Mouse (Mus musculus): ENCODE data around the gene Rpl6.
"Not testable (repeated sequence)": the region's sequence is repeated elsewhere in the genome, so short reads cannot be mapped to it uniquely, and the experiment has no call there.

Rpl6 gene

DNA sequence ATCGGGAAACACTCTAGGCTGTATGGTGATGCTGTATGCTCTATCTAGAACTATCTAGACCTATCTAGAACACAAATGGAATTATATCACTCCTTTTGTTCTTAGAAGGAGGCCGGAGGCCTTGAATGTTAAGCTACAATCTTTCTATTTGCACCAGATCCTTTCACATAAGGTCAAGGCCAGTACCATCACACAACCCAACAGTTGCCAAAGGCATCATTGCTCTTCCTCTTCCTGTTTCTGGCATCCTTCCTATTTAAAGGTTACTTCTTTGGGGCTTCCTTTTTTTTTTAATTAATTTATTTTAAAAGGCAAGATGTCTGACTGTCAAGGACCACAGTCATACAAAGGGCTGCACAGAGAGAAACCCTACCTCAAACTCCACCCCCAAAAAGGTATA lies 6.9 kb upstream of the Rpl6 start:
- no peak for DNase-seq

GRCm38 (mm10) chr5:121198376-121198775 lies 5.9 kb upstream of the Rpl6 start:
- no peak for DNase-seq

DNA sequence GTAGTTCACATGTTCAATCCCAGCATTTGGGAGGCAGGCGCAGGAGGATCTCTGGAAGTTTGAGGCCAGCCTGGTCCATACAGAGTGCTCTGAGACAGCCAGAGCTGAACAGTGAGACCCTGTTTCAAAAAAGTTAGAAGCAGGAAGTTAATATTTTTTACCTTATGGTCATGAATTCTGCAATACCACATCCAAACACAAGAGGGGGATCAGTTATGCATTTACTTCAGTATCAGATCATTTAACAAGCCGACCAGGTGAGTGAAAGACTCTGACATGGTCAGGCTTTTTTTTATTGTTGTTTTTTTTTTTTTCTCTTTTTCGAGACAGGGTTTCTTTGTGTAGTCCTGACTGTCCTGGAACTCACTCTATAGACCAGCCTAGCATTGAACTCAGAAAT lies 2.5 kb upstream of the Rpl6 start:
- DNase-seq, result no peak

- no peak for DNase-seq
Observed at GRCm38 (mm10) chr5:121202467-121202866, 1.8 kb upstream of the Rpl6 start.

GRCm38 (mm10) chr5:121205537-121206130 lies 1.4 kb downstream of the Rpl6 start:
- not testable (repeated sequence) for DNase-seq

GRCm38 (mm10) chr5:121206540-121206939 lies 2.3 kb downstream of the Rpl6 start:
- no peak for DNase-seq

DNA sequence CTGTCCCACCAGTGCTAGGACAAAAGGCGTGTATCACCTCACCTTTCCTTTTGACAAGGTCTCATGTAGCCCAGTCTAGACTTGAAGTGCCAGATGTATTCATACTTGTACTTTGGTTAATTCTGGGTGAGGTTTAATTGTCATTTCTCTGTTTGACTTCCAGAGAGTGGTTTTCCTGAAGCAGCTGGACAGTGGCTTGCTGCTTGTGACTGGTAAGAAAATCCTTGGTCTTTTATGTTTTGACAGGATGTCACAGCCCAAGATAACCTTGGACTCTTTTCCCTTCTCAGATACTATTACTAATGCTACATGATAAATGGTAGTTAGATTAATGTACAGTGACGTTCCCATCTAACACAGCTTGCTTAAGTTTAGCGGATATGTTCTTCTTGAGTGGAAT lies 2.7 kb downstream of the Rpl6 start:
- DNase-seq, result no peak

DNA sequence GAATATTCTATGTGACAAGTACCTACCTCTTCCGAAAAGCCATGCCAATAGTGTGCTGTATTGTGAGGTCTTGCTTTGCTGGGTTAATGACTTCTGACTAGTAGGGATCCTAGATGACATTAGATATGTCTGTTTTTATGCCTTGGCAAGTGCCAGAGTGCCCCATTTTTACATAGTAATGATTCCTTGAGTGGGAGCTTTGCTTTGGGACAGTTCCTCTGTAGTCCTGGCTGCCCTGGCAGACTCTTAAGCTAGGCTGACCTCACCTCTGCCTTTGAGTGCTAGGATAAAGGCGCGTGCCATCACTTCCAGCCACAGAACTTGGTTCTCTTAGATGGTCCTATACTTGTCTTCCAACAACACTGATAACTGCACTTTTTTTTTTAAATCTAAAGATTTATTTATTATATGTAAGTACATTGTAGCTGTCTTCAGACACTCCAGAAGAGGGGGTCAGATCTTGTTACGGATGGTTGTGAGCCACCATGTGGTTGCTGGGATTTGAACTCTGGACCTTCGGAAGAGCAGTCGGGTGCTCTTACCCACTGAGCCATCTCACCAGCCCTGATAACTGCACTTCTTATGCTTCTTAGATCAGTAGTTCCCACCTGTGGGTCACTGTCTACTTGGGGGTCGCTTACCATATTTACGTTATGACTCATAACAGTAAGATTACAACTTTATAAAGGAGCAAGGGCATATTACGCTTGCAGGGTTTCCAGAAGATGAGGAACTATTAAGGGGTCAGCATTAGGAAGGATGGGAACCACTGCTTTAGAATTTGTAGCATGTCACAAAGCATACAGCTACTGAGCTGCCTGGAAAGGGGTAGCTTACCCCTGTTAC lies 5.7 kb downstream of the Rpl6 start:
- no peak for DNase-seq

- DNase-seq, result no peak
Observed at GRCm38 (mm10) chr5:121210601-121210924, 6.3 kb downstream of the Rpl6 start.

GRCm38 (mm10) chr5:121212108-121212507 lies 7.8 kb downstream of the Rpl6 start:
- no peak for DNase-seq

- no peak for DNase-seq
Observed at GRCm38 (mm10) chr5:121214707-121215106, 10.4 kb downstream of the Rpl6 start.

DNA sequence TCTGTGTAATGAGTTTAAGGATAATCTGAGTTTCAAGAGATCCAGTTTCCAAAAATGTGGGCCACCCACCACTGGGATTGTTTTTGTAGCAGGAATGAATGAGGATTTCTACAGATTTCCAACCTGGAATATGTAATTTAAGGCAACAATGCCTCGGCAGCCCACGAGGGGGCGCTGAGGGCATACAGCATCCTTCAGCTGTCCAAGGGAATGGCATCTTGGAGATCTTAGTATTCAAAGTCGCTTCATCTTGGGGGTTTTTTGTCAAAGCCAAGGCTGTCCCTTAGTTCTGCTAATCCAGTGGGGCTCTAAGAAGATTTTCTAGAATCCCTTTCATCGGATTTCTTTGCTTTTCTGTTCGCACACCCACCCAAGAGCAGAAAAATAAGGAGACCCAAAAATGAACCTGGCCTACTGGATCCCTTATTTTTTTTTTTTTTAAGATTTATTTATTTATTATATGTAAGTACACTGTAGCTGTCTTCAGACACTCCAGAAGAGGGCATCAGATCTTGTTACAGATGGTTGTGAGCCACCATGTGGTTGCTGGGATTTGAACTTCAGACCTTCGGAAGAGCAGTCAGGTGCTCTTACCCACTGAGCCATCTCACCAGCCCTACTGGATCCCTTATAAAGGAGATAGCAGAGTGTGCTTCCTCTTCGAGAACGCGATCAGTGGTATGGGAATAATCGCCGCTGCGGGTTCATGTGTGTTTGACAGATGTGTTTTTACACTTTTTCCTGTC lies 11.3 kb downstream of the Rpl6 start:
- DNase-seq, result peak; percentile 84

- DNase-seq, result no peak
Observed at GRCm38 (mm10) chr5:121216126-121216446, 11.8 kb downstream of the Rpl6 start.

DNA sequence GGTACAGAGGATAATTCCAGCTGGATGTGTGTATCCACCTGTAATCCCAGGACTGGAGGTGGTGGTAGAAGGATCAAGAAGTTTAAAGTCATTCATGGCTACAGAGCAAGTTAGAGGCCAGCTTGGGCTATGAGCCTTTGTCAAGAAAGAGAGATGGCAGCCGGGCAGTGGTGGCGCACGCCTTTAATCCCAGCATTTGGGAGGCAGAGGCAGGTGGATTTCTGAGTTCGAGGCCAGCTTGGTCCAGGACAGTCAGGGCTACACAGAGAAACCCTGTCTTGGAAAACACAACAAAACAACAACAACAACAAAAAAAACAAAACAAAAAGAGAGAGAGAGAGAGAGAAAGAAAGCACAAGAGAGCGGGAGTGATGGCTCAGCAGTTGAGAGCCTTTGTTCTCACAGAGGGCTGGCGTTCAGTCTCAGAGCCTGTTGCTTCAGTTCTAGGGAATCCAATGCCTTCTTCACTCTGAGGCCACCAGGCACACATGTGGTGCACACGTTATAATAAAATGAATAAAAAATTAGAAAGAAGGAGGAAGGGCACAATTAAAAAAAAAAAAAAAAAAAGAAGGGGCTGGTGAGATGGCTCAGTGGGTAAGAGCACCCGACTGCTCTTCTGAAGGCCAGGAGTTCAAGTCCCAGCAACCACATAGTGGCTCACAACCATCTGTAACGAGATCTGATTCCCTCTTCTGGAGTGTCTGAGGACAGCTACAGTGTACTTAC lies 12.5 kb downstream of the Rpl6 start:
- DNase-seq, result not testable (repeated sequence)

DNA sequence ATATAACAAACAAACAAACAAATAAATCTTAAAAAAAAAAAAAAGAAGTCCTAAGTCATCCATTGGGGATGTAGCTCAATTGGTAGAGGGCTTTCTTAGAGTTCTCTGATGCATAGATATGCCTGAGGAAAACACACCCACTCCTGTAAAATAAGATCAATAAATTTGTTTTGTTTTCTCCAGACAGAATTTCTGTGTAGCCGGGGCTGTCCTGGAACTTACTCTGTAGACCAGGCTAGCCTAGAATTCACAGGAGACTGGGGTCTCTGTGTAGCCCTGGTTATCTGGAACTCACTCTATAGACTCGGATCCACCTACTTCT lies 13.0 kb downstream of the Rpl6 start:
- DNase-seq, result no peak

- DNase-seq, result no peak
Observed at GRCm38 (mm10) chr5:121219190-121219589, 14.9 kb downstream of the Rpl6 start.

DNA sequence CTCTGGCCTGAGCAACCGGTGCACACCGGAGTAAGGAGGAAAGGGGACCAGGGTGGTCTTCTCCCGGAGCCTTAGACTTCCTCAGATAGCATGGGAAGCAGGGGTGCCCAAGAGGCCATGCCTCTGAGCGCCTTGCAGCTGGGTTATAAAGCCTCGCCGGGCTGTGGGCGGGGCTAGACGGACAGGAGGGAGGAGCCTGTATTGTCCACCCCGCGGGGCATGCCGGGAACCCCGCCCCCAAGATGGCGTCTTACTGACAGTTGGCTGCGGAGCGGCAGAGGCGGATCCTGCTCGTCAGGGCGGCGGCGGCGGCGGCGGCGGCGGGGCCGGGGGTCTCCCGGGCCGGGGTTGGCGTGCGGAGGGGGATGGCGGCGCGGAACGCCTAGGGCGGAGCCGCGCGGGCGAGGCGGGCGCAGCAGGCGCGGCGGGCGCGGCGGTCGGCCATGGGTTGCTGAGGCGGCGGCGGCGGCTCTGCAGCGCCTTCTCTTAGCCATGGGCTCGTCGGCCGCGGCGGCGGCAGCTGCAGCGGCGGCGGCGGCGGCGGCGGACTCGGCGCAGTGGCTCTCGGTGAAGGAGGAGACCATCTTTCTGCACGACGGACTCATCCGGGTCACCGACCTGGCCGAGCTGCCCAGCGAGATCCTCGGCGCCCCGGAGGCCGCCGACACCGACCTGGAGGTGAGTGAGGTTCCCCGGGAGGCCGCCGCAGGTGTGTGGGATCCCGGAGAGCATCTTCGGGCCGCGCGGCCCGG lies 15.9 kb downstream of the Rpl6 start, which contains the start of gene Hectd4:
Hectd4 (plus strand) TSS at position 240 of the 752 bp plus-strand sequence.
- peak; percentile 99 for DNase-seq

DNA sequence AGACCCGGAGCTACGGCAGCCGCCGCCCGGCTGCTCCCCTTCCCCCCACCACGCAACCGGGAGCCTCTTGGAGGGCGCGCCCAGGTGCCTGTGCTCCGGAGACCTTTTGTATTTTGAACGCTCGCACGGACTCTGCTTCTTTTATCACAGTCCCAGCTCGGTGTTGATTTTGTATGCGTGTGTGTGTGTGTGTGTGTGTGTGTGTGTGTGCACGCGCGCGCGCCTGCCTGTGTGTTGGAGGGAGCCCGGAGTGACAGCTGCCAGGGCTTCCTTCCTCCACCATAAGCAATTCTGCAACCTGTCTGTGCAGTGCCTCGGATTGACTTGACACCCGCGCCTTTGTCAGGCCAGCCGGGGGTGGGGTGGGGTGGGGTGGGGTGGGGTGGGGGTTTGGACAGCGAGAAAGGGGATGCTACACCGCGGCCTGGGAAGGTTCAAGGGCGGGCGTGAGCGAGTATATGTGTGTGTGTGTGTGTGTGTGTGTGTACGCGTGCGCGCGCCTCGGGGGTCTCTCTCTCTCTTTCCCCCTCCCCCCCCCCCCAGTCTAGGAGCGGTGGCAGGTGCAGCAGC lies 16.5 kb downstream of the Rpl6 start:
- peak; percentile 48 for DNase-seq

GRCm38 (mm10) chr5:121221328-121221850 lies 17.1 kb downstream of the Rpl6 start:
- DNase-seq, result no peak

GRCm38 (mm10) chr5:121224020-121224419 lies 19.7 kb downstream of the Rpl6 start:
- DNase-seq, result not testable (repeated sequence)

GRCm38 (mm10) chr5:121224856-121225255 lies 20.6 kb downstream of the Rpl6 start:
- DNase-seq, result no peak

DNA sequence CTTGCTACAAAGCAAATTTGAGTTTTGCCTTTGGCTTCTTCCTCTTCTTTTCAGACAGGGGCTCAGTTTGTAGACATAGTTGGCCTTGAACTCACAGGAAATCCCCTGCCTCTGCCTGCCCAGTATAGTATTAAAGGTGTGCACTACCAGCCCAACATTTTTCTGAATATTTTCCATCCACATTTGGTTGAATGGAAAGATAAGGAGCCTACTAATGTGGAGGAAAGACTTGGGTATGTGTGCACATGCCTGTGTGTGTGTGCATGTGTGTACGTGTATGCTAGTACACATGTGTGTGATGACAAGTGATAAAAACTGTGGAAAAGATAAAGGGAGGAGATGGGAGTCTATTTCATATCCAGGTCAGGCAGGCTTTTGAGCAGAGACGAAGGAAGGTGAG lies 21.6 kb downstream of the Rpl6 start:
- no peak for DNase-seq
